Mouse (Mus musculus) bone marrow macrophage, adult 2 months (primary cell): ENCODE data around the gene Hrh2. TPM values are rescaled to one million over a fixed set of nuclear protein-coding genes. Genes with fewer than 3 reads are reported as not detected.
A peak's percentile ranks its signal among the peaks of the same experiment; 100 is the strongest.

Source experiments
- H3K27ac ChIP-seq: 2 replicates; pipeline ENCODE4 v1.5.1; 2012; ENCODE audit warnings: low read depth, low read length; ENCODE audit not compliant: insufficient read depth
- H3K4me1 ChIP-seq: 2 replicates; pipeline ENCODE4 v1.6.1; 2012; ENCODE audit warnings: low read length; ENCODE audit not compliant: control insufficient read depth, insufficient read depth
- H3K4me3 ChIP-seq: 2 replicates; pipeline ENCODE4 v1.5.1; 2012; ENCODE audit warnings: mild to moderate bottlenecking, low read length, moderate library complexity; ENCODE audit not compliant: insufficient read depth
- CTCF ChIP-seq: IDR thresholded peaks from 2 replicates; pipeline ENCODE4 v1.5.1; 2012; ENCODE audit warnings: low read depth, mild to moderate bottlenecking, low read length, moderate library complexity
- POLR2A ChIP-seq: IDR thresholded peaks from 2 replicates; pipeline ENCODE4 v1.6.1; 2012; ENCODE audit warnings: mild to moderate bottlenecking, low read depth, low read length, borderline replicate concordance
- polyA plus RNA-seq: library from polyadenylated mRNA; stranded (reverse); fragments of >200 nt; gene quantifications from 2 replicates; pipeline ENCODE4 v1.2.4, GENCODE M21; 2012; ENCODE audit not compliant: missing spikeins, insufficient read depth, insufficient read length

Gene Hrh2
- polyA plus RNA-seq, 1 experiment = 0.46 TPM

DNA sequence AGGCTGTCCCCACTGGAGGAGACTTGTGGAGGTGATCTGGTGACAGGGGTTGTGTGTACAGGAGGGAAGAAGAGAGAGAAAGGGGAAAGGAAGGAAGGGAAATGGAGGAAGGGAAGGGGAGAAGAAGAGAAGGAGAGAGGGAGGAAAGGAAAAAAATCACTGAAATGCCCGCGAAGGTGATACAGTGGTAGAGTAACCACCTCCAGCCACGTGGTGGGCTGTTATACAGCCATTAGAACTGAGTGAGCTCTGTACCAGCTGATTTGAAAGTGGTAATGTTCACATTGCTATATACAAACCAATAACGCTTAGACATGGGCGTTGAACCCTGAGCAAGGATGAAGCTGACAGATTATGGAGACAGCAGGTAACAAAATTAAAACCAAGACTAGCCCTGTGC lies 20.6 kb downstream of the Hrh2 start:
- TF ChIP-seq CTCF = no peak
- no peak for TF ChIP-seq POLR2A
- Histone ChIP-seq H3K27ac (no peak overlapping the region), H3K4me3 (no peak overlapping the region), H3K4me1 (peaks cover 17% of the 10 kb centered on the region)

DNA sequence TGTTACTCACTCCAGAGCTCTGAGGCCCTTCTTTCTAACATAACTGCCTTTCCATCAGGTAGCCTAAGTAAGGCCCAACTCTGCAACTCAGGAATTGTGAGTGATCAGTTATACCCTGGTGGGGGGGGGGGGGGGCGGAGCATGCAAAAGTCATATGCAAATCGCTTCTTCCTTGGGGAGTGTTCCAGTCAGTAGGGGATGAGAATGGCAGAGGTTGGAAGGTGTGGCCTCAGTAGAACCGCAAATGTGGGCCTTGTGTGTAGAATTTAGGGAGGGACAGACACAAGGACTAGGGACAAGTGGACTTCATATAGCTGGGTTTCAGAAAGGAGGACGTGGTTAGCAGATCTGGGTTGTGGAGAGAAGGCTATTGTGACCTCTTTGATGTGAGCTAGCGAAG lies 23.3 kb downstream of the Hrh2 start:
- Histone ChIP-seq H3K4me3 (no peak overlapping the region), H3K4me1 (peaks cover 35% of the 10 kb centered on the region)
- TF ChIP-seq POLR2A (no peak), CTCF (no peak)

DNA sequence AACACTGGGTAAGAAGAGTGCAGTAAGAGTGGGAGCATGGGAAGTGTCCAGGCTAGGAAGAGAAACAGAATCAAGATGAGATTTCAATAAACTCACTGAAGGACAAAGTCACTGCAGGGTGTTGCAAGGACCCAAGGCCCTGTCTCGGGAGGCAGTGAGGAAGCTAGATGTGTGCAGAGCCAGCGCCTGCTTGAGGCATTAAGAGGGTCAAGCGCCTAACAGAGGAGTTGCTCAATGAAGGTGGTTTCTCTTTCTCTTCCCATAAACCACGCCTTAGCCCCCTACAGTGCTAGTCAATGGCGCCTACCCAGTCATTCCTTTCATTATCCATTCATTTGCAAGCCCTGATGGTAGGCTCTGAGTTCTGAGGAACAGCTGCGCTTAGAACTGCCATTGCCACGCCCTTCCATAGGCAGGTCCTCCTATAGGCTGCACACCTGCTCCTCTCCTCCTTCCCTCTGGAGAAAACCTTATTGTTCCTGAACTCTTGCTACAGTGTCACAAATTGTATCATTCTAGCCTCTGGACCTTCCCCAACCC lies 23.9 kb downstream of the Hrh2 start:
- TF ChIP-seq CTCF (no peak), POLR2A (no peak)
- H3K4me3 ChIP-seq = no peak overlapping the region
- peaks cover 35% of the 10 kb centered on the region for H3K4me1 ChIP-seq
- H3K27ac ChIP-seq = no peak overlapping the region

More for the DNA sequence above, 23.3 kb downstream of the Hrh2 start:
- no peak overlapping the region for H3K27ac ChIP-seq

DNA sequence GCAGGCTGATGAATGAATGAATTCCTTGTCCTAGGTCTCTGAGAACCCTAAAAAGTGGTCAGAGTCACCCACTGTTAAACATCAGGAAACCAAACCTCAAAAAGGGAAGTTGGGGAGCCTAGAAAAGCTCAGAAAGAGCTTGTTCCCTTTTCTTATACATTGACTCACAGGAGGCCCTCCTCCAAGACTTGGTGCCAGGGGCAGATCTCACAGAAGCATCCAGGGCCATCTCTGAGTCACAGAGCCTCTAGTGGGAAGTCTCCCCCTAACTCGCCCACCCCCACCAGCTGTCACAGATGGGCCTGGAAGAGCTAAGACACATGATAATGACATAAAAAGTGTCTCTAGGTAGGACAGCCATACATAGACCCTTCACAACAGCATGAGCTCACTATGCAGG lies 26.4 kb downstream of the Hrh2 start:
- Histone ChIP-seq H3K4me3 (no peak overlapping the region), H3K27ac (peak overlapping the region; percentile 61), H3K4me1 (peaks cover 42% of the 10 kb centered on the region)
- TF ChIP-seq CTCF = no peak

DNA sequence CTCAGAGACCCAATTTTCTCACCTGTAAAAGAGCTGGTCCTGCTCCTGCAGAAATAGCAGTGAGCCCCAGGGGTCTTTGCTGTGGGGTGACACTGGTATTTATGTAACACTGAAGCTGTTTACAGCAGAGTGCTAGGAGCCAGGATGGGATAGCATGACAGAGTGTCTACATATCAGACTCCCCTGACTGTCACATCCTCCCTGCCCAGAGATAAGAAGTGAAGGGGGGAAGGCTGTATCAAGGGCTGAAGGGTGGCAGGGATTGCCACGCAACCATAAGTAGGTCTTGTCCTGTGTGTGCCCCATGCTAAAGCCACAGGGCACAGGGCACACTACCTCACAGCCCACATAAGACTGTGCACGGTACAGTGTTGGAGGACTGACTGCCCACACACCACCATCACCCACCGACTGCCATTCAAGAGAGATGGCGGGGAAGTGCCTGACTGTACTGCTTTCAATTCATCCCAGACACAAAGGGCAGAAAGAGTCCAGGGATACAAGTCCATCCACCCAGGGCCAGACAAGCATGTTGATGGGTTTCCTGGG lies 29.8 kb downstream of the Hrh2 start:
- TF ChIP-seq POLR2A = no peak
- no peak for TF ChIP-seq CTCF
- no peak overlapping the region for H3K27ac ChIP-seq
- no peak overlapping the region for H3K4me3 ChIP-seq
- peaks cover 50% of the 10 kb centered on the region for H3K4me1 ChIP-seq

DNA sequence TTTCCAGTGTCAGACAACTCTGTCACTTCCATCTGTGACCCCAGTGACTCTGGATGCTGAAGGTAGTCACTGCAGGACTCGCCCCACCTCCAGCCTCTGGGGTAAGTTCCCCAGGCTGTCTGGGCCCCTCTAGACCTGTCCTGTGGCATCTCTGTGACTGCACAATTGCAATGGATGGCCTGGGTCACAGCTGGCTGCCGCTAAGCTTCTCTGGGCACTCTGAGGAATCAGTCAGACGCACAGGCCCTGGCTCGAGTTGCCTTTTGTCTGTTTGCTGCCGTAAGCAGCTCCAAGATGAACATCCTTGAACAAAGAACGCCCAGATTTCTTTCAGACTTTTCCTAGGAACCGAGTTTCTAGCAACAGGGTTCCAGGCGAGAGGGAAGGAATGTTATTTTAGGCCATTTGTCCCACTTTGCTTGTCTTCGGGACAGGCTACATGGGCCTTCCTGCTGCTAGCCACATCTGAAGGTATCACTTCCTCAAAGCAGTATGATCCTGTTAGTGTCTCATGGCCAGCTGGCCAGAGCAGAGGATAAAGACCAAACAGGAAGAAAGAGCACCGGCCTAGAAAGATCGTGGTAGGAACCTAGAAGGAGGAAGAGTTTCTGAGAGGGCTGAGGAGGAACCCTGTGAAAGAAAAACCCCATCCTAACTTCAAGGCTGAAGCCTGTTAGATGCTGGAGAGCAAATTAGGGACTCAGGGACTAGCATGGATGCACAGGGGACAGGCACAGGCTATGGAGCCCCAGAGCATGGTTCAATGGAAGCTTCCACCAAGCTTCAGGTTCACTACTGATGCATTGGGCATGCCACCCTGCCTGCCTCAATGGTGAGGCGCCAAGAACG lies 31.2 kb downstream of the Hrh2 start:
- no peak for TF ChIP-seq POLR2A
- TF ChIP-seq CTCF = no peak
- Histone ChIP-seq H3K4me3 (no peak overlapping the region), H3K4me1 (peaks cover 36% of the 10 kb centered on the region), H3K27ac (peak overlapping the region; percentile 74)

DNA sequence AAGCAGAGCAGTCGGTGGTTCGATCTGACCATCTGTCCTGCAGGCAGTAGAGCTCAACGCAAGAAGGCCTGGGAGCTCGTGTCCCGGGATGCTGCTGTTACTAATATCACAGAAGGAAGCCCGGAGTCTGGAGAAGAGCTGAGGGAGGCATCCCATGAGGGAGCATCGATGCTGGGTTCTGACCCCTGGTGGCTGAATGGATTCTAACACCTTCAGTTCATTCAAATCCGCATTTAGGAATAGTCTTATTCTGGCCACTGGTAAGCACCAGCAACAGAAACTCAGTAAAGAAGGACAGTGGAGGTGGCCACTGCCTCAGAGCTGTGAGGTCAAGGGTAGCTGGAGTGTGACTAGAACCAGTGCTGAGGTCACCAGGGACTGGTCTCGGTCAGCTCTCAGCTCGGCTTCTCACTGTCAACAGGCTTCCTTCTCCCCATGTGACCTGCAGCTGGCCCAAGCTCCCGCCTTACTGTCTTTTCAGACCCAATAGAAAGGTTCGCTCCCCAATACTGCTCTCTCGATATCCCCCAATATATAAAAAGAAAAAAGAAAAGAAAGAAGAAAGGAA lies 36.1 kb downstream of the Hrh2 start:
- TF ChIP-seq CTCF = peak; percentile 88
- TF ChIP-seq POLR2A = no peak
- Histone ChIP-seq H3K4me1 (peaks cover 13% of the 10 kb centered on the region), H3K4me3 (no peak overlapping the region), H3K27ac (no peak overlapping the region)

DNA sequence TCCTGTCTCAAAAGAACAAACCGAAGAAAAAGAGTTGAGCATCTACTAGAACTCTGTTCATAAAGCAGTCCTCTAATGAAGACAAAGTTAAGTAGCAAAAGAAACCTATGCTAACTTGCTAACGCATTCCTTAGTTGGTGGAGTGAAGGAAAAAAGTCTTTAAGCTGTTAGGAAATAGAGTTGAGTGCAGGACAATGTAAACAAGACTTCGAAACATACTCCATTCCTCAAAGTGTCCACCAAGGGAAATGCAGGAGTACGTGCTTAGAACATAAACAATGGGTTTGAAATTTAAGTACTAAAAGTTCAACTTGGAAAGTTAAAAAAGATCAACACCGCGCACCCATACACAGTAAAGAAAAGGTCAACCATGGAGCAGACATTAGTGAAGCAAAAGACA lies 38.2 kb downstream of the Hrh2 start:
- Histone ChIP-seq H3K27ac (no peak overlapping the region), H3K4me3 (no peak overlapping the region), H3K4me1 (no peaks in the 10 kb centered on the region)
- no peak for TF ChIP-seq CTCF
- TF ChIP-seq POLR2A = no peak

DNA sequence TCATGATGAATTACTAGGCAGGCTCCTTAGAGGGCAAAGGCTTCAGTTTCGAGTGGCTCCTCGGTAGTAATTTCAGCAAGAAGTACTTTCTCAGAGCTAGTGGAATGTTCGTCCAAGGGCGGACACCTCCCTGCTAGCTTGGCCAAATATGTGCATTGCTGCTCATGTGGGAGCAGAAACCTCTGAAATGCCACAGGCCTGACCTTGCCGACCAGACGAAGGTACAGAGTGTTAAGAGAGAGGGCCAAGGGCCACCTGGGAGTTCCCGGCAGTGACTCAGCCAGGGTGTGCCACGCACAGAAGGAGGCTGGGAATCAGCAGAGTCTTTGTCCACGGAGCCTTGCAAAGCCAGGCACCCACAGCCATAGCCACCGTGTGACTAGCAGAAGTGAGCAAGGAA lies 39.9 kb downstream of the Hrh2 start:
- Histone ChIP-seq H3K27ac (no peak overlapping the region), H3K4me1 (no peaks in the 10 kb centered on the region), H3K4me3 (no peak overlapping the region)
- TF ChIP-seq POLR2A (no peak), CTCF (no peak)

DNA sequence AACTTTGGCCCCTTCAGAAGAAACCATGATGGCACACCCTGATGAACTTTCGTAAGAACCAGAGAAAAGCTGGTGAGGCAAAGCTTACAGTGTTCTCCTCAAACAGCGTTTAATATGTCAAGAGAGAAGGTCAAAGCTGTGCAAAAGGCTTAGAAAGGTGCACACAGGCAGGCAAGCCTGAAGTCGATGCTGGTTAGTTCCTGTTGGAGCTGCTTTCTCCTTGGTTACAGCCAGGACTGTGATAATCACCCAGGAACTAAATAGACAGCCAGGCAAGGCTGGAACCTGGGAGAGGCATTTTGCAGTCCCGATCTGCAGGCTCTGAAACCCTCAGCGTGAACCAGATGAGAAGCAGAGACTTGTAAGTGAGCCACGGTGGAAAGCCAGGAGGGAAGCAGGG lies 45.6 kb downstream of the Hrh2 start:
- TF ChIP-seq POLR2A (no peak), CTCF (no peak)
- Histone ChIP-seq H3K4me3 (no peak overlapping the region), H3K4me1 (no peaks in the 10 kb centered on the region), H3K27ac (no peak overlapping the region)
